Mouse (Mus musculus): ENCODE measurements around the gene Acer1.

GRCm38 (mm10) chr17:56907096-56907495 lies 74.8 kb downstream of the Acer1 start:
- no peak for TF ChIP-seq CTCF (IDR thresholded peaks at IDR 0.05; ENCODE audit: control insufficient read depth, insufficient read depth, low read length)
- TF ChIP-seq POLR2A (IDR thresholded peaks at IDR 0.05; ENCODE audit: borderline replicate concordance, control insufficient read depth, low read depth, low read length) = no peak
